Mouse (Mus musculus): ENCODE data around the gene P4hb. TPM values are rescaled to one million over a fixed set of nuclear protein-coding genes. Genes with fewer than 3 reads are reported as not detected.

Gene P4hb
- total RNA-seq, 2 experiments from 2014 or later: 238 to 247 TPM

GRCm38 (mm10) chr11:120547469-120547868, 25.6 kb downstream of the P4hb start:
- peak in 1 of 2 experiments; percentile 27 for DNase-seq
- intact Hi-C loops (cut with DNase I): no loop called here

GRCm38 (mm10) chr11:120545964-120546363, 27.1 kb downstream of the P4hb start:
- no peak for DNase-seq
- intact Hi-C loops (cut with DNase I): no loop called here

DNA sequence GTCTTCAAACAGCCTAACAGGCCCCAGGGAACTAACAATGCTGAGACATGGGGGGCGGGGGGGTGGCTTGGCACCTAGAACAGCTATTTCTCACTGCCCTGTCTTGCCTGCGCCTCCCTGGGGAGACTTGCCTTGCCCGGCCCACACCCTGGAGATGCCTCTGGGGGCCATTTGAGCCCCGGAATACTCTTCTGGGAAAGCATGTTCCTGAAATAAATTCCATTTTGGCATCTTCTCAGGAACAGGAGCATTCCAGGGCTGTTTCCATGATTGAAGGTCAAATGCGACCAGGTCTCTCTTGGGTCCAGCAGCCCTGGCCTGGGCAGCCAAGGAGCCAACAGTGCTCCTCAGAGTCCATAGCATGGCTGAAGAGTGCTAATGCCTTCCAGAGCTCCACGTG, 30.7 kb downstream of the P4hb start:
- no peak for DNase-seq
- intact Hi-C loops (cut with DNase I): no loop called here

GRCm38 (mm10) chr11:120541907-120542306, 31.1 kb downstream of the P4hb start:
- DNase-seq: peak; percentile 42 to 65
- intact Hi-C loops (cut with DNase I): no loop called here

DNA sequence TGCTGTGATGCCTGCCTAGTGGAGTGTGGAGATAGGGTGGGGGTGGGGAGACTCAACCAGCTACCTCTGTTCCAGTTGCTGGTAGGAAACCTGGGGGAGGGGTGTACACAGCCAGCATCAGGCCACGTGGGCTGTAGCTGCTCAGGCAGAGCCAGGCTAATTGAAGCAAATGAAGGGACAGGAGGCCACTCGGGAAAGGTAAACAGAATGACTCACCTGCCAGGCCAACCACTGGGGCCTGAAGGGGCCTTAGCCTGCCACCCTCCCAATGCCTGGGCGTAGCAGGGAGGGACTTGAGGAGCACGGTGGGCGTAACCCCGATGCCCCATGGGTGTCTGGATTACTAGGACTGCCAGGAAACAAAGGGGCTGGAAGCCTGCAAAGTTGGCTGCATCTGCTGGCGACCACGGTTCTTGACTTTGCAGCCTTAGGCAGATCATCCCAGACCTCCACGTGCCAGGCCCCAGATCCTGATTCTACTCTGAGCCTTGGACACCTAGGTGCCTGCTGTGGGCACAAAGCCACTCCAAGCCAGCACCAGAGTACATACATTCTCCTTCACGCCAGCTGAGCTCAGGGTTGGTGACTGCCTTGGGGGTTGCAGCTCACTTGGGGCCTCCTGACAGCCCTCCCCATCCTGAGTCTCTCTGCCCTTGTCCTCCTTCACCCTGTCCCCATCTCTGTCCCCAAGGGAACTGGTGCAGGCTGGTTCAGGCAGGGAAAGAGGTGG, 33.6 kb downstream of the P4hb start:
- intact Hi-C loops (cut with DNase I): no loop called here
- DNase-seq: no peak

DNA sequence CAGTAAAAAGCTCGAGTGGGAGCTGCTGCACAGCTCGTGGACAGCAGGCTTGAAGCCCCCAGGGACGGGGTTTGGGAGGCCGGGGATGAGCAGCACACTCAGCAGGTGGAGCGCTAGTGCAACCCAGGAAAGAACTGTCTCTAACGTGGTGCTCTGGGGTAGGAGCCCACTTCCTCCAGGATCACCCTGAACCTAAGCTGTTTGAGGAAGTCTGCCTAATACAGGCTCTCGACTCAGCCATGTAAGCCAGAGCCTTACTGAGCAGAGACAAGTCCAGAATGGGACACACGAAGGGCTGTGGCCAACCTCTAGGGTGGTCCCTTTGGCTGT, 34.1 kb downstream of the P4hb start:
- intact Hi-C loops (cut with DNase I): no loop called here

DNA sequence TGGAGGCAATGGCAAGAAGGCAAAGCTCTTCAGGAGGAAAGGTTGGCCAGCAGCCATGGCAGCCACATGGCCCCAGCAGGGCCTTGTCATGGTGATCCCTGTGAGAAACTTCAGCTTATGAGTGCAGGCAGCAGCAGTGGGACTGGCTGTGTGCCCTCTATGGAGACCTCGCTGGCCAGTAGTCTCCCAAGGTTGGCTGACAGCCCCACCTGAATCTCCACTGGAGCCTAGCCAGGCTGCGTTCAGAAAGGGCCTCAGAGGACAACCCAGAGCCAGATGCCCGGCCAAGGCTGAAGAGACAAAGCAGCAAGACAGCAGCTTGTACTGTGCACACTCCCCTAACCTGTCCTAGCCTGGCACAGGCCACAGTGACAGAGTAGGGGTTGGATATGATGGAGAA, 34.6 kb downstream of the P4hb start:
- DNase-seq: peak; percentile 76 to 88
- intact Hi-C loops (cut with DNase I): no loop called here

More for the DNA sequence above, 34.1 kb downstream of the P4hb start:
- DNase-seq: no peak

GRCm38 (mm10) chr11:120535804-120536203, 37.2 kb downstream of the P4hb start:
- intact Hi-C loops (cut with DNase I): no loop called here
- no peak for DNase-seq

DNA sequence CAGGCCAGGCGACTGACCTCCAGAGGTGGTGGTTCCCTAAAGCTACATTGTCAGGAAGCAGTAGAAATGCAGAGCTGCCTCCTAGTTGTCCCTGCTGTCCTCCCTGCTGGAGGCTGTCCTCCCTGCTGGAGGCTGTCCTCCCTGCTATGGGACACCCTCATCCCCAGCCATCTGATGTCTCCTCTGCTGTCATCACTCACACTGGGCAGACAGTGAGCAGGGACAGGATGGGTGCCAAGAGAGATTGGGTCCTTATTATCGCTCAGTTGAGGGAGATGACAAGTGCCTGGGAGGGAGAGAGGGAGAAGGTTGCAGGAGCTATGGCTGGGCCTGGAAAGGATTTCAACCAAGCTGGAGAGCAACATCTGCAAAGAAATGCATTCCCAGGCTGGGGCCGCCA, 37.9 kb downstream of the P4hb start:
- no peak for DNase-seq
- intact Hi-C loops (cut with DNase I): no loop called here

- intact Hi-C loops (cut with DNase I): no loop called here
- DNase-seq: no peak
Observed at GRCm38 (mm10) chr11:120534093-120534492, 39.0 kb downstream of the P4hb start.

DNA sequence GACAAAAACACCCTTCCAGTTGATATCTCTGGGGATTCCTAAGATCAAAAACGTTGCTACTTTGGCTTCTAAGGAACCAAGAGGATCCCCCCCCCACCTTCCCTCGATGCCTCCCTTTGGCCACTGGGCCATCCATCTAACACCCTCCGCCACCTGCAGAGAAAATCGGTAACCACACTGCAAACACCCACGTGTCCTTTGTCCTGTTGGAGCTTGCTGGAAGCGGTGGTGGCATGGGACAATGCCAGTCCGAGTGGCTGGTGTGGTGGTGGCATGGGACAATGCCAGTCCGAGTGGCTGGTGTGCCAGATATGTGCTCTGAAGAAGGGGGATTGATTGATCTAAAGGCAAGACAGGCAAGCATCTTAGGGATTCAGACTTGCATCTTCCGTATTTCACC, 41.4 kb downstream of the P4hb start:
- intact Hi-C loops (cut with DNase I): no loop called here
- DNase-seq: no peak

GRCm38 (mm10) chr11:120530085-120530964, 42.7 kb downstream of the P4hb start, which contains the start of gene Gcgr:
TSS of gene Gcgr (plus strand) at chr11:120530699.
- DNase-seq: peak; percentile 34 to 47
- intact Hi-C loops (cut with DNase I): no loop called here

GRCm38 (mm10) chr11:120528903-120529302, 44.1 kb downstream of the P4hb start:
- DNase-seq: no peak
- intact Hi-C loops (cut with DNase I): no loop called here

DNA sequence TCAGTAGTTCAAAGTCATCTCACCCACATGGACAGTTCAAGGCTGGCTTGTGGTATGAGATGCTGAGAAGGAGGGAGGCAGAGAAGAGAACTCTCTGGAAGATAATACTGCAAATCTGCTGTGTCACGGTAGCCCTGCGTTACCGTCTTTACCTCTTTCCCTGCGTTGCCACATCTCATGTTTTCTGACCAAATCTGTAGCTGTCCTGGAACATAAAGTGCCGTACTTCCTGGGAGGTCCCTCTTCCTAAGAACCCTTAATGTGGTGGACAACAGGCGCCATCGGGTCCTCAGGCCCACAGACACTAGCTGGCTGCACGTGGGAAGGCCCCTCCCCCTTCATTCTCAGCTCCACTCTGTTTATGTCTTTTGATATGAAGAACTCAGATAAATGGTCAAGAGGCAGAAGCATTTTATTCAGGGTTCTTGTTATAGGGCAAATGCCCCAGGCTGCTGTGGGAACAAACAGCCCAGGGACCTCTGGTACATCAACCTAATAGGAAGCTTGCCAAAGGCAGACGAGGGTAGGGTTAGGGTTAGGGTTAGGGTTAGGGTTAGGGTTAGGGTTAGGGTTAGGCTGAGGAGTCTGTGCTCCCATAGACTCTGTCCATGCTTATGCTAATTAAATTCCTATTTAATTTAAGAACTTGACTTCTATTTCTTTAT, 45.2 kb downstream of the P4hb start:
- intact Hi-C loops (cut with DNase I): no loop called here
- no peak for DNase-seq

GRCm38 (mm10) chr11:120525959-120526358, 47.1 kb downstream of the P4hb start:
- intact Hi-C loops (cut with DNase I): no loop called here
- no peak for DNase-seq

DNA sequence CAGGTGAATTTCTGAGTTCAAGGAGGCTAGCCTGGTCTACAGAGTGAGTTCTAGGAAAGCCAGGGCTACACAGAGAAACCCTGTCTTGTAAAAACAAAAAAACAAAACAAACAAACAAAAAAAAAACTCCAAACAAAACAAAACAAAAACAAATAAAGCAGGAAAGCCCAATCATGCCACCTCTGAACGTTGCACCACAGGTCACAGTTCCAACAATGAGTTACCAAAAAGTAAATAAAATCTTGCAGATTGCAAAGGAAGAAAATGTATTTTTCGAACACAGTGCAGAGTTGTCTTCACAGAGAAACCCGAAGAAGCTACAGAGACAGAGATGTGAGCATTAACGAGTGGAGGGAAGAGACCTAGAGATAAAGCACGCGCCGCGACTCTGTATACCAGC, 50.5 kb downstream of the P4hb start:
- intact Hi-C loops (cut with DNase I): no loop called here

DNA sequence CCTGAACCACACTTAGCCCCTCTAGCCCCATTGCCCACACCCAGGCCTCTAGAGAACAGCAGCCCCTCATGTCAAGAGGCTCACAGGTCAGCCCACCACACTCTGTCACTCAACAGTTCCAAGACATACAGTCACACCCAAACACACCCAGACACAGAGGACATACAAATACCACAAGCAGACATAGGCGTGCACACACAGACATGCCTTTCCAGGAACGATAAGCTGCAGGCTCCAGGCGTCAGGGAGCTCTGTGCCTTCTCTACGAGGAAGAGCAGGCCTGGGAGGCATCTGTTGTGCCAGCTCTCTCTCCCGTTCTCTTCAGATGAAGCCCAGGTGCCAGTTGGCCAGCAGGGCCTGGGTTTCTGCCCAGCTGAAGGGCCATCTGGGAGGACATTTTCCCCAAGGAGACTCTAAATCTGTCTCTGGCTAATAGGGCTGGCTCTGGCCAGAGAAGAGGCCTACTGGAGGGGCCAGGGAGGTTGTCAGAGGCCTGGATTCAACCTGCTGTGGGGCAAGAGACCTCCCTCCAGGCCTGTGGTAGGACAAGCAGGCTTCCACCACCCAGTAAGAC, 52.0 kb downstream of the P4hb start:
- peak; percentile 57 to 79 for DNase-seq
- intact Hi-C loops (cut with DNase I): loop anchor here (2.0 kb wide), 1 partner anchor 28 kb away; the partner anchor contains the start of gene Mcrip1

More for the DNA sequence above, 50.5 kb downstream of the P4hb start:
- DNase-seq: no peak

GRCm38 (mm10) chr11:120520498-120520897, 52.6 kb downstream of the P4hb start:
- intact Hi-C loops (cut with DNase I): loop anchor here (2.0 kb wide), 1 partner anchor 28 kb away; the partner anchor contains the start of gene Mcrip1
- DNase-seq: no peak

- intact Hi-C loops (cut with DNase I): loop anchor here (2.0 to 10.0 kb wide), 2 partner anchors 29 to 255 kb away; partner anchors contain the start of gene Mcrip1
- DNase-seq: peak; percentile 65 to 74
Observed at GRCm38 (mm10) chr11:120519738-120520137, 53.3 kb downstream of the P4hb start.

- DNase-seq: peak in 1 of 2 experiments; percentile 30
- intact Hi-C loops (cut with DNase I): loop anchor here (10.0 kb wide), 1 partner anchor 256 kb away; no protein-coding TSS in a partner anchor
Observed at GRCm38 (mm10) chr11:120518558-120518957, 54.5 kb downstream of the P4hb start.

All from heart, postnatal 14 days (tissue).